Mouse (Mus musculus) intestine, postnatal 0 days (tissue): ENCODE results near the gene Slc16a10. TPM values are rescaled to one million over a fixed set of nuclear protein-coding genes. Genes with fewer than 3 reads are reported as not detected.
A peak's percentile ranks its signal among the peaks of the same experiment; 100 is the strongest.

Experiments used
- ATAC-seq: fragments of 200-750 bp; cut with Nextera tagmentation; 2 replicates; pipeline ENCODE4 v1.8.0; 2017; ENCODE audit warnings: mild to moderate bottlenecking, moderate TSS enrichment, moderate library complexity
- H3K27ac ChIP-seq: fragments of 300-500 bp; sonication (generic); 2 replicates; pipeline ENCODE4 v1.5.1; 2014; ENCODE audit warnings: mild to moderate bottlenecking, low read depth, low read length, moderate library complexity
- H3K27me3 ChIP-seq: fragments of 300-500 bp; sonication (generic); replicated peaks from 2 replicates; pipeline ENCODE4 v1.6.1; 2014; ENCODE audit warnings: low read length, mixed read lengths; ENCODE audit not compliant: control insufficient read depth, insufficient read depth
- H3K36me3 ChIP-seq: fragments of 300-500 bp; sonication (generic); 2 replicates; pipeline ENCODE4 v1.6.1; 2014; ENCODE audit warnings: mild to moderate bottlenecking, moderate library complexity; ENCODE audit not compliant: control insufficient read depth, insufficient read depth
- H3K4me1 ChIP-seq: fragments of 300-500 bp; sonication (generic); replicated peaks from 2 replicates; pipeline ENCODE4 v1.6.1; 2014; ENCODE audit warnings: antibody characterized with exemption, low read length, mixed read lengths; ENCODE audit not compliant: control insufficient read depth, insufficient read depth
- H3K4me2 ChIP-seq: fragments of 300-500 bp; sonication (generic); replicated peaks from 2 replicates; pipeline ENCODE4 v1.6.1; 2014; ENCODE audit warnings: low read depth, mild to moderate bottlenecking, moderate library complexity
- H3K4me3 ChIP-seq: fragments of 300-500 bp; sonication (generic); 2 replicates; pipeline ENCODE4 v1.5.1; 2014; ENCODE audit warnings: low read depth, low read length
- H3K9ac ChIP-seq: fragments of 300-500 bp; sonication (generic); 2 replicates; pipeline ENCODE4 v1.6.1; 2014; ENCODE audit warnings: mild to moderate bottlenecking, low read depth, low read length
- H3K9me3 ChIP-seq: fragments of 300-500 bp; sonication (generic); 2 replicates; pipeline ENCODE4 v1.6.1; 2016; ENCODE audit warnings: mixed run types; ENCODE audit not compliant: control insufficient read depth
- CTCF ChIP-seq: sonication (generic); IDR thresholded peaks from 2 replicates; pipeline ENCODE4 v1.5.1; 2016; ENCODE audit warnings: low read depth, mild to moderate bottlenecking, control low read depth, antibody characterized with exemption, moderate library complexity
- WGBS: fragments of 180-500 bp; shearing (Covaris S2); extraction: QIAGEN DNeasy Blood & Tissue Kit; methylation state at CpG from one replicate; pipeline ENCODE4 v1.1.7; 2014; 5-methylcytosine and 5-hydroxymethylcytosine counted together
- polyA plus RNA-seq: library from polyadenylated mRNA; unstranded; fragments of >200 nt; fragmentation: Nextera tagmentation; extraction: Ambion mirVana; gene quantifications from 2 replicates; pipeline ENCODE4 v1.2.1, GENCODE M21; 2015

Gene Slc16a10
- polyA plus RNA-seq, 1 experiment from 2014 or later, result 57.5 TPM

DNA sequence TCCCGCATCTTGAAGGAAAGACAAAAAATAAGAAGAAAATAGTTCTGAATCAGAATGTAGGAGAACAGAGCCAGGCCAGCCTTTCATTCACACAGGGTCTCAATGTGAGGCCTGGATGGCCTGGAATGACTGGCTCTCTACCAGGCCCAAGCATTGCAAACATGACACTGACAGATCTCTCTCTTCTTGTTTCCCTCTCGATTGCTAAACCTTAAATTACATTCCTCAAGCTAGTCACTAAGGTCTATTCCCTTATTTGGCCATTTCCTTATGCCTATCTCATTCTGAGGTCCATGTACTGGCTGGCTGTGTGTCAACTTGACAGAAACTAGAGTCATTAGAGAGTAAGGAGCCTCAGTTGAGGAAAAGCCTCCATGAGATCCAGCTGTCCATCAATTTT is 38.0 kb upstream of the Slc16a10 start:
- H3K9me3 ChIP-seq, result no peaks in the 10 kb centered on the region
- H3K4me1 ChIP-seq, result no peaks in the 10 kb centered on the region
- no peak overlapping the region for H3K9ac ChIP-seq
- H3K27me3 ChIP-seq, result no peaks in the 10 kb centered on the region
- no peak for TF ChIP-seq CTCF
- no peaks in the 10 kb centered on the region for H3K36me3 ChIP-seq
- H3K4me2 ChIP-seq, result no peak overlapping the region
- no peak overlapping the region for H3K4me3 ChIP-seq
- no peak overlapping the region for H3K27ac ChIP-seq
- no peak for ATAC-seq
- WGBS, result 56% methylated on average over 2 of the region's 2 CpGs

DNA sequence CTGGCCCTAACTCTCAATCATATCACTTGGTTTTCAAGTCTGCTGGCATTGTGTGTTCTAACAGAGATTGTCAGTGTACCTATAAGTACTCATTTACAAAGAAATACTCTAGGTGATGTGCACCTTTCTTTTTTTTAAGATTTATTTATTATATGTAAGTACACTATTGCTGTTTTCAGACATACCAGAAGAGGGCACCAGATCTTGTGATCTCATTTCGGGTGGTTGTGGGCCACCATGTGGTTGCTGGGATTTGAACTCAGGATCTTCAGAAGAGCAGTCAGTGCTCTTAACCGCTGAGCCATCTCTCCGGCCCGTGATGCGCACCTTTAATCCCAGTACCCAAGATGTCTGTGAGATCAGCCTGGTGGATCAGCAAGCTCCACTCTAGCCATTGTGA is 37.1 kb upstream of the Slc16a10 start:
- Histone ChIP-seq H3K27me3 (no peaks in the 10 kb centered on the region), H3K36me3 (no peaks in the 10 kb centered on the region), H3K27ac (no peak overlapping the region), H3K9me3 (no peaks in the 10 kb centered on the region), H3K9ac (no peak overlapping the region), H3K4me3 (no peak overlapping the region), H3K4me1 (no peaks in the 10 kb centered on the region), H3K4me2 (no peak overlapping the region)
- 96% methylated on average over 5 of the region's 5 CpGs for WGBS
- peak; percentile 35; the same call in 1 of the 2 replicates for TF ChIP-seq CTCF
- no peak for ATAC-seq

DNA sequence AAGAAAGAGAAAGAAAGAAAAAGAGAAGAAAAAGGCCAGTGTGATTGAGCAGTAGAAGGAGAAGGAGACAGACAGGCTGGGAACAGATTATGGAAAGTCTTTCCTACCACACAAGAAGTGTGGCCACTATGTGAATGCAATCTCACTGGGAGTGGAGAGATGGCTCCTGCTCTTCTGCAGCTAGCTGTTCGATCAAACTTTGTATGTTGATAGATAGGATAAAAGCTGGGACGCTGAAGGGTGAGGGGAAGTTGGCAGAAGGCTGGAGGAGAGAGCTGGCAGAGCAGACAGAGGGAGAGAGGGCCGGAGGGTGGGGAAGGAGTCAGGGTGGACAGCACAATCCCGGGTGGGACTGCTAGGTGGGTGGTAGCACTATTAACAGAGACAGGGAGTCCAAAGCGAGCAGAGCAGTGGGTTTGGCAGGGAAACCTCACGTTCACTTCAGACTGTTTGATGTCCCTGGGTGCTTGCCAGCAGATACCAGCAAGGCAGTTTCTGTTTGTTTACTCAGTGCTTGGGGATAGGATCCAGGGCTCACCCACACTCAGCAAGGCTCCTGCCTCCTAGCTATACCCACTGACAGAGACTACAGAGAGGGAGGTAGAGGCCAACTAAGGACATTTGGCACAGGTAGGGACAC is 35.4 kb upstream of the Slc16a10 start:
- no peak overlapping the region; the same call in 1 of the 2 replicates for H3K4me2 ChIP-seq
- no peak overlapping the region for H3K27ac ChIP-seq
- TF ChIP-seq CTCF, result no peak
- no peaks in the 10 kb centered on the region for H3K9me3 ChIP-seq
- ATAC-seq, result peak; percentile 13; the same call in 1 of the 2 replicates
- H3K4me1 ChIP-seq, result no peaks in the 10 kb centered on the region
- H3K27me3 ChIP-seq, result no peaks in the 10 kb centered on the region
- no peaks in the 10 kb centered on the region for H3K36me3 ChIP-seq
- WGBS, result 24% methylated on average over 6 of the region's 6 CpGs
- no peak overlapping the region for H3K9ac ChIP-seq
- no peak overlapping the region for H3K4me3 ChIP-seq

- 90% methylated on average over 6 of the region's 6 CpGs for WGBS
- H3K4me2 ChIP-seq, result no peak overlapping the region
- H3K4me3 ChIP-seq, result no peak overlapping the region
- no peaks in the 10 kb centered on the region for H3K36me3 ChIP-seq
- H3K4me1 ChIP-seq, result no peaks in the 10 kb centered on the region
- no peak overlapping the region for H3K9ac ChIP-seq
- H3K27me3 ChIP-seq, result no peaks in the 10 kb centered on the region
- no peak for ATAC-seq
- H3K27ac ChIP-seq, result no peak overlapping the region
- no peaks in the 10 kb centered on the region for H3K9me3 ChIP-seq
- 0 out of 2 replicates have a peak, but pooled peaks have one; percentile 6 for TF ChIP-seq CTCF
Measured at GRCm38 (mm10) chr10:40172136-40172535, 30.1 kb upstream of the Slc16a10 start.

DNA sequence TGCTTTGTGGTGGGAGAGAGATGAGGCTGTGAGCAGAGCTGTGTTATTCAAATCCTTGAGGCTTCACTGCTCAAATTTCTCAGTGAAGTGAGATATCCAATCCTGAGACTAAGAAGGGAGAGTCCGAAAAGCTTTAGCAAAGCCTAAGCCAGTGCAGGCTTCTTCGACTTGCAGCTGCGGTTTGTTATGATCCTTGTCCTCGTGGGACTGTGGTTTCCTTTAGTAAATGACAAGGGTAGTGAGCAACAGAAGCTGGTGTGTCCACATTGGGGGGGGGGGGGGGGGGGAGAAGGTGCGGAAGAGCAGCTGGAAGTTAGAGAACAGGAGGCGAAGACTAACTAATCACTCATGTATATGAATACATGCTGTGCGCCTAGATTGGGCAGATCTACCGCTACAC is 29.2 kb upstream of the Slc16a10 start:
- H3K27ac ChIP-seq, result no peak overlapping the region
- H3K9ac ChIP-seq, result no peak overlapping the region
- no peaks in the 10 kb centered on the region for H3K27me3 ChIP-seq
- no peaks in the 10 kb centered on the region for H3K36me3 ChIP-seq
- H3K4me3 ChIP-seq, result no peak overlapping the region
- no peak for TF ChIP-seq CTCF
- no peak for ATAC-seq
- no peak overlapping the region for H3K4me2 ChIP-seq
- 81% methylated on average over 8 of the region's 8 CpGs for WGBS
- H3K9me3 ChIP-seq, result no peaks in the 10 kb centered on the region
- H3K4me1 ChIP-seq, result no peaks in the 10 kb centered on the region; the same call in 1 of the 2 replicates

GRCm38 (mm10) chr10:40170141-40170558 is 28.1 kb upstream of the Slc16a10 start:
- no peaks in the 10 kb centered on the region for H3K36me3 ChIP-seq
- H3K4me2 ChIP-seq, result no peak overlapping the region
- no peak for TF ChIP-seq CTCF
- H3K27ac ChIP-seq, result no peak overlapping the region
- 85% methylated on average over 4 of the region's 4 CpGs for WGBS
- no peaks in the 10 kb centered on the region for H3K9me3 ChIP-seq
- H3K4me1 ChIP-seq, result no peaks in the 10 kb centered on the region; the same call in 1 of the 2 replicates
- 0 out of 2 replicates have a peak, but pooled peaks have one; percentile 16 for ATAC-seq
- H3K9ac ChIP-seq, result no peak overlapping the region
- H3K4me3 ChIP-seq, result no peak overlapping the region
- H3K27me3 ChIP-seq, result no peaks in the 10 kb centered on the region

DNA sequence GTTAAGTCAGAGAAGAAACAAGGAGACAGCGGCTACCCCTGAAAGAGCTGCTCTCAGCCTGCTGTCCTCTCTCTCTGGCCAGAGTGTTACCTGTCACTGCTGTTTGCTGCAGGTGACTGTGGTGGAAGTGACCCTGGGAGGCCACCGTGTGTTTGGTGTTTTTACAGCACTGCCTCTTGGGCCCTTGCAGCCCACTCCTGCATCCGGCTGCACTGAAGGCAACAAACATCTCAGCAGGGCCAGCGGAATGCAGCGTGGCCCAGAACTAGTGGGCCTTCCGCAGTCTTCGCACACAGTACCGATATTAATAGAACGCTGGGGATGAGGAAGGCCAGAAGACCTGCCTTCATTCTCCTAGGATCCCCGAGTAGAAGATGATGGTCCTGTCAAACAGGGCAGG is 27.5 kb upstream of the Slc16a10 start:
- 84% methylated on average over 10 of the region's 10 CpGs for WGBS
- no peak for TF ChIP-seq CTCF
- no peak for ATAC-seq

More for the DNA sequence above, 27.5 kb upstream of the Slc16a10 start:
- Histone ChIP-seq H3K27me3 (no peaks in the 10 kb centered on the region), H3K4me3 (no peak overlapping the region), H3K27ac (no peak overlapping the region), H3K9ac (no peak overlapping the region), H3K9me3 (no peaks in the 10 kb centered on the region), H3K4me2 (no peak overlapping the region), H3K36me3 (no peaks in the 10 kb centered on the region), H3K4me1 (no peaks in the 10 kb centered on the region; the same call in 1 of the 2 replicates)
